Mouse (Mus musculus) hindbrain, embryonic 14.5 days (tissue): ENCODE measurements at regions not wholly inside any gene's neighbourhood (a gene's known extent, or its start where the extent isn't known, plus 50 kb on each side); places are given as distances from the start of the nearest gene placed in this dataset.

ENCODE experiments used
- ATAC-seq: fragments of 200-750 bp; cut with Nextera tagmentation; 2 replicates; pipeline ENCODE4 v1.8.0; 2017; ENCODE audit warnings: moderate number of reproducible peaks, mild to moderate bottlenecking, moderate TSS enrichment, moderate library complexity; ENCODE audit not compliant: low FRiP score
- DNase-seq: peaks from one replicate; pipeline ENCODE4 v3.0.0-alpha.2; 2015; ENCODE audit warnings: low spot score
- H3K27ac ChIP-seq: fragments of 300-500 bp; sonication (generic); 2 replicates; pipeline ENCODE4 v1.5.1; 2014; ENCODE audit warnings: mild to moderate bottlenecking, moderate library complexity
- H3K27me3 ChIP-seq: fragments of 300-500 bp; sonication (generic); 2 replicates; pipeline ENCODE4 v1.6.1; 2014; ENCODE audit warnings: mild to moderate bottlenecking, low read length, mixed read lengths; ENCODE audit not compliant: control insufficient read depth, insufficient read depth
- H3K36me3 ChIP-seq: fragments of 300-500 bp; sonication (generic); replicated peaks from 2 replicates; pipeline ENCODE4 v1.6.1; 2014; ENCODE audit not compliant: control insufficient read depth, insufficient read depth
- H3K4me1 ChIP-seq: fragments of 300-500 bp; sonication (generic); replicated peaks from 2 replicates; pipeline ENCODE4 v1.6.1; 2014; ENCODE audit warnings: antibody characterized with exemption, low read length, mixed read lengths; ENCODE audit not compliant: control insufficient read depth, insufficient read depth
- H3K4me2 ChIP-seq: fragments of 300-500 bp; sonication (generic); replicated peaks from 2 replicates; pipeline ENCODE4 v1.6.1; 2014; ENCODE audit warnings: mild to moderate bottlenecking, moderate library complexity
- H3K4me3 ChIP-seq: fragments of 300-500 bp; sonication (generic); replicated peaks from 2 replicates; pipeline ENCODE4 v1.5.1; 2014; ENCODE audit warnings: mild to moderate bottlenecking, low read length
- H3K9ac ChIP-seq: fragments of 300-500 bp; sonication (generic); 2 replicates; pipeline ENCODE4 v1.6.1; 2014
- H3K9me3 ChIP-seq: fragments of 300-500 bp; sonication (generic); 2 replicates; pipeline ENCODE4 v1.6.1; 2016; ENCODE audit warnings: low read length; ENCODE audit not compliant: control insufficient read depth
- WGBS: fragments of 180-500 bp; shearing (Covaris S2); extraction: QIAGEN DNeasy Blood & Tissue Kit; methylation state at CpG from one replicate; pipeline ENCODE4 v1.1.7; 2014; 5-methylcytosine and 5-hydroxymethylcytosine counted together

- Histone ChIP-seq H3K27ac (no peak overlapping the region), H3K36me3 (no peaks in the 10 kb centered on the region), H3K4me1 (no peaks in the 10 kb centered on the region), H3K27me3 (no peaks in the 10 kb centered on the region), H3K4me3 (no peak overlapping the region), H3K9me3 (no peaks in the 10 kb centered on the region), H3K9ac (no peak overlapping the region), H3K4me2 (no peak overlapping the region)
- WGBS = 17% methylated on average over 2 of the region's 2 CpGs
- ATAC-seq = no peak
- peak; percentile 49 for DNase-seq
Observed at GRCm38 (mm10) chr14:39532689-39533088, 59.8 kb upstream of the Nrg3 start.
